Mouse (Mus musculus) heart, adult 2 months (tissue): ENCODE measurements at regions not wholly inside any gene's neighbourhood (a gene's known extent, or its start where the extent isn't known, plus 50 kb on each side); places are given as distances from the start of the nearest gene placed in this dataset.
"Not testable (repeated sequence)": the region's sequence is repeated elsewhere in the genome, so short reads cannot be mapped to it uniquely, and the experiment has no call there.

Experiments used
- EP300 ChIP-seq: fragments of 200-500 bp; IDR thresholded peaks from 2 replicates; pipeline ENCODE4 v1.6.1; 2011; ENCODE audit warnings: low read depth, low read length, control low read depth; ENCODE audit not compliant: insufficient read depth
- POLR2A ChIP-seq: fragments of 200-500 bp; IDR thresholded peaks from 2 replicates; pipeline ENCODE4 v1.6.1; 2011; ENCODE audit warnings: mild to moderate bottlenecking, low read depth, low read length, control low read depth; ENCODE audit not compliant: insufficient read depth

- not testable (repeated sequence) for TF ChIP-seq POLR2A, EP300
Measured at GRCm38 (mm10) chr1:43316331-43316730, 119.5 kb upstream of the Fhl2 start.
